ENCODE assay signal across 8 mouse cellular contexts in the genomic region with DNA sequence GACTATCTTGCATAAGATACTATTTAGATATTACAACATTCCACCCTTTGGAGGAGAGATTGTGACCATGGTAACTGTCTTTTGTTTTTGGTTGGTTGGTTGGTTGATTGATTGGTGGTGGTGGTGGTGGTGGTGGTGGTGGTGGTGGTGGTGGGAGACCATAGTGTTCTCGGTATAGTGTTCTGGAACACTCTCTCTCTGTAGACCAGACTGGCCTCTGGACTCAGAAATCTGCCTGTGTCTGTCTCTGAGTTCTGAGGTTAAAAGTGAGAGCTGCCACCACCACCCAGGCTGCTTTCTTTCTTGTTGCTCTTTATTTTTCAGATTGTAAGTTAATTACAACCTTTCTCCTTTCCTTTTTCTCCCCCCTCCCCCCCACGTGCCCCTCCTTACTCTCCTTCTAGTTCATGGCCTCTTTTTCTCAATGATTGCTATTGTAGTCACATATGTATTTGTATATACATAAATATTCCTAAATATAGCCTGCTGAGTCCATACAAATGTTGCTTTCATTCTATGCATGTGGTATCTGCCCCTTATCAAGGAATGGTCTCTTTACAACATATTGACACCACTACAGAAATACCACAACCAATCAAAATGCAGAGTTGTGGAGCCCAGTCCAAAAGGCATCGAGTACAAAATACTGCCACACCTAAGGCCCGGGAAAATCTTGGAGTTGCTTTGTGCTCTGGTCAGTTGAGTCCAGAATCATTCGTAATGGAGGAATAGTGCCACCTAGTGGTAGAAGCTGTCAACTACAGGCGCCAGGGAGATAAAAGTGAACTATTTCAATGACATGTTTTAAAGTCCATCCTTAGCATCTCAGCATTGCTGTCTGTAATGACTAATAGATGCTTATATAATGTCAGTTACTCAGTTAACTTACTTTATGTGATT. TPM values are rescaled to one million over a fixed set of nuclear protein-coding genes. Genes with fewer than 3 reads are reported as not detected.
DNase-seq lines count a peak whose midpoint lies in the region; ATAC-seq and TF ChIP-seq lines count a peak whose summit lies in the region.

No protein-coding gene starts in this region.

- H3K27ac ChIP-seq in heart, postnatal 0 days (ENCODE audit: low read depth) = no peak overlapping the region
- H3K27ac ChIP-seq in liver, postnatal 0 days (ENCODE audit: low read depth) = no peak overlapping the region
- H3K27ac ChIP-seq in neural tube, embryonic 15.5 days (replicated peaks) = no peak overlapping the region

- H3K4me2 ChIP-seq in heart, postnatal 0 days (ENCODE audit: low read depth, low read length) = no peak overlapping the region
- H3K4me2 ChIP-seq in liver, postnatal 0 days (ENCODE audit: low read depth, low read length) = no peak overlapping the region
- no peak overlapping the region for H3K4me2 ChIP-seq in neural tube, embryonic 15.5 days

- H3K4me1 ChIP-seq in E14TG2a.4 (replicated peaks; ENCODE audit: low read depth, low read length) = no peaks in the 10 kb centered on the region
- H3K4me1 ChIP-seq in heart, postnatal 0 days (ENCODE audit: control insufficient read depth, insufficient read depth) = no peaks in the 10 kb centered on the region
- no peaks in the 10 kb centered on the region for H3K4me1 ChIP-seq in liver, postnatal 0 days (ENCODE audit: insufficient read depth)
- peaks cover 1% of the 10 kb centered on the region; the same call in 1 of the 2 replicates for H3K4me1 ChIP-seq in neural tube, embryonic 15.5 days

- ATAC-seq in erythroid progenitor cell, adult 5-6 weeks (replicated peaks; ENCODE audit: low FRiP score, poor library complexity, severe bottlenecking) = peak; percentile 52; the same call in 1 of the 2 replicates
- ATAC-seq in heart, postnatal 0 days (ENCODE audit: insufficient read depth, low read depth) = 0 out of 2 replicates have a peak, but pooled peaks have one; percentile 20
- no peak for ATAC-seq in liver, postnatal 0 days
- peak; percentile 81 for ATAC-seq in neural tube, embryonic 15.5 days (ENCODE audit: low FRiP score)

- no peak overlapping the region for H3K4me3 ChIP-seq in E14TG2a.4 (replicated peaks; ENCODE audit: low read length)
- H3K4me3 ChIP-seq in heart, postnatal 0 days (ENCODE audit: low read depth, low read length) = no peak overlapping the region
- no peak overlapping the region for H3K4me3 ChIP-seq in liver, postnatal 0 days (ENCODE audit: low read depth, low read length)
- no peak overlapping the region for H3K4me3 ChIP-seq in neural tube, embryonic 15.5 days (replicated peaks)

- WGBS in heart, postnatal 0 days = 20% methylated on average over 6 of the region's 6 CpGs
- 16% methylated on average over 6 of the region's 6 CpGs for WGBS in liver, postnatal 0 days (ENCODE audit: insufficient replicate concordance)
- WGBS in neural tube, embryonic 15.5 days = 21% methylated on average over 6 of the region's 6 CpGs

- H3K27me3 ChIP-seq in E14TG2a.4 (ENCODE audit: insufficient read depth, low read length) = peaks cover 3% of the 10 kb centered on the region; the same call in 1 of the 2 replicates
- no peaks in the 10 kb centered on the region for H3K27me3 ChIP-seq in heart, postnatal 0 days (ENCODE audit: control insufficient read depth, insufficient read depth, low read length)
- H3K27me3 ChIP-seq in liver, postnatal 0 days (ENCODE audit: insufficient read depth, low read length) = no peaks in the 10 kb centered on the region
- H3K27me3 ChIP-seq in neural tube, embryonic 15.5 days (replicated peaks) = no peaks in the 10 kb centered on the region

- no peak overlapping the region for H3K9ac ChIP-seq in heart, postnatal 0 days (replicated peaks; ENCODE audit: low read depth, low read length)
- no peak overlapping the region for H3K9ac ChIP-seq in liver, postnatal 0 days (replicated peaks)
- no peak overlapping the region for H3K9ac ChIP-seq in neural tube, embryonic 15.5 days (replicated peaks)

- no peak for TF ChIP-seq EP300 in heart, postnatal 0 days (IDR thresholded peaks at IDR 0.05; ENCODE audit: low read depth)
- no peak for TF ChIP-seq EP300 in liver, postnatal 0 days (IDR thresholded peaks at IDR 0.05; ENCODE audit: low read depth)

- H3K9me3 ChIP-seq in E14TG2a.4 (ENCODE audit: low read length) = no peaks in the 10 kb centered on the region
- H3K9me3 ChIP-seq in heart, postnatal 0 days (replicated peaks; ENCODE audit: control insufficient read depth, low read length) = no peaks in the 10 kb centered on the region
- H3K9me3 ChIP-seq in liver, postnatal 0 days (ENCODE audit: low read length) = no peaks in the 10 kb centered on the region
- no peaks in the 10 kb centered on the region for H3K9me3 ChIP-seq in neural tube, embryonic 15.5 days (replicated peaks)

- DNase-seq in brain, adult 2 months (ENCODE audit: low read depth, low spot score) = peak; percentile 81
- DNase-seq in heart, postnatal 0 days (ENCODE audit: low spot score) = peak; percentile 72
- DNase-seq in kidney, postnatal 14 days = peak; percentile 83
- peak; percentile 75 for DNase-seq in liver, postnatal 0 days
- peak; percentile 41 for DNase-seq in testis, postnatal 14 days (ENCODE audit: low spot score)

- peak; percentile 95 for TF ChIP-seq CTCF in E14TG2a.4 (conservative IDR thresholded peaks at IDR 0.05; ENCODE audit: low read length)
- peak; percentile 95 for TF ChIP-seq CTCF in heart, postnatal 0 days (IDR thresholded peaks at IDR 0.05; ENCODE audit: low read depth)
- TF ChIP-seq CTCF in liver, postnatal 0 days (IDR thresholded peaks at IDR 0.05; ENCODE audit: low read depth) = peak; percentile 92

- H3K36me3 ChIP-seq in E14TG2a.4 (ENCODE audit: insufficient read depth, low read length) = no peaks in the 10 kb centered on the region
- H3K36me3 ChIP-seq in heart, postnatal 0 days (replicated peaks; ENCODE audit: control insufficient read depth, insufficient read depth, low read length) = no peaks in the 10 kb centered on the region
- no peaks in the 10 kb centered on the region for H3K36me3 ChIP-seq in liver, postnatal 0 days (replicated peaks; ENCODE audit: insufficient read depth, low read length)
- no peaks in the 10 kb centered on the region for H3K36me3 ChIP-seq in neural tube, embryonic 15.5 days

RNA-seq across cellular contexts. Expression of gene Kctd12, which starts 12.5 kb away (rescaled TPM):
- total RNA-seq in erythroid progenitor cell, adult 5-6 weeks (2015; ENCODE audit: low replicate concordance) = 62.3 and 67.9 TPM in 2 replicates
- total RNA-seq in erythroid progenitor cell, adult 5-6 weeks (2017; ENCODE audit: low replicate concordance) = 19.2 and 20.5 TPM in 2 replicates
- total RNA-seq in heart, postnatal 0 days (2014; rRNA removed; ENCODE audit: low replicate concordance) = 28.2 and 32.3 TPM in 2 replicates
- 4.6 and 6.4 TPM in 2 replicates for polyA plus RNA-seq in heart, postnatal 0 days (2015; fragmentation: Nextera tagmentation; extraction: Ambion mirVana)
- polyA plus RNA-seq in liver, postnatal 0 days (2015; fragmentation: Nextera tagmentation; extraction: Ambion mirVana) = 2.6 and 3.4 TPM in 2 replicates
- 13.2 and 14.4 TPM in 2 replicates for polyA plus RNA-seq in neural tube, embryonic 15.5 days (2015; fragmentation: Nextera tagmentation; extraction: Ambion mirVana)

RNA-seq across cellular contexts. Expression of gene Acod1, which starts 51.9 kb away (rescaled TPM):
- 0.84 TPM in 1 of 2 replicates, not detected in the other for total RNA-seq in erythroid progenitor cell, adult 5-6 weeks (2015; ENCODE audit: low replicate concordance)
- total RNA-seq in erythroid progenitor cell, adult 5-6 weeks (2017; ENCODE audit: low replicate concordance) = 0.26 TPM in 1 of 2 replicates, not detected in the other
- total RNA-seq in heart, postnatal 0 days (2014; rRNA removed; ENCODE audit: low replicate concordance) = not detected in 2 replicates
- 0.07 TPM in 1 of 2 replicates, not detected in the other for polyA plus RNA-seq in heart, postnatal 0 days (2015; fragmentation: Nextera tagmentation; extraction: Ambion mirVana)
- 0.09 TPM in 1 of 2 replicates, not detected in the other for polyA plus RNA-seq in liver, postnatal 0 days (2015; fragmentation: Nextera tagmentation; extraction: Ambion mirVana)
- not detected in 2 replicates for polyA plus RNA-seq in neural tube, embryonic 15.5 days (2015; fragmentation: Nextera tagmentation; extraction: Ambion mirVana)
